Mouse (Mus musculus) adrenal gland, postnatal 14 days (tissue): ENCODE results near the gene Zfp382. TPM values are rescaled to one million over a fixed set of nuclear protein-coding genes. Genes with fewer than 3 reads are reported as not detected.
"Not testable (repeated sequence)": the region's sequence is repeated elsewhere in the genome, so short reads cannot be mapped to it uniquely, and the experiment has no call there.

Experiments
- DNase-seq: peaks from one replicate; pipeline ENCODE4 v3.0.0; 2021; ENCODE audit warnings: mixed read lengths
- long read RNA-seq, 2 experiments: library from polyadenylated mRNA; stranded (forward); transcript quantifications; one replicate each; pipeline ENCODE4 v2.0.0; 2021
- total RNA-seq: library from RNA; stranded (reverse); gene quantifications from 2 replicates; pipeline ENCODE4 v1.2.3, GENCODE M21; 2021

Gene Zfp382
- total RNA-seq, result 3.9 and 5.7 TPM in 2 replicates
- long read RNA-seq, experiment 1, partial matches to known transcripts, result 0 of 1 reads
- long read RNA-seq, experiment 1, other reads (novel, unspliced or antisense), result 1 of 1 reads
- long read RNA-seq, experiment 2, partial matches to known transcripts, result 1 of 2 reads
- long read RNA-seq, experiment 2, other reads (novel, unspliced or antisense), result 1 of 2 reads

DNA sequence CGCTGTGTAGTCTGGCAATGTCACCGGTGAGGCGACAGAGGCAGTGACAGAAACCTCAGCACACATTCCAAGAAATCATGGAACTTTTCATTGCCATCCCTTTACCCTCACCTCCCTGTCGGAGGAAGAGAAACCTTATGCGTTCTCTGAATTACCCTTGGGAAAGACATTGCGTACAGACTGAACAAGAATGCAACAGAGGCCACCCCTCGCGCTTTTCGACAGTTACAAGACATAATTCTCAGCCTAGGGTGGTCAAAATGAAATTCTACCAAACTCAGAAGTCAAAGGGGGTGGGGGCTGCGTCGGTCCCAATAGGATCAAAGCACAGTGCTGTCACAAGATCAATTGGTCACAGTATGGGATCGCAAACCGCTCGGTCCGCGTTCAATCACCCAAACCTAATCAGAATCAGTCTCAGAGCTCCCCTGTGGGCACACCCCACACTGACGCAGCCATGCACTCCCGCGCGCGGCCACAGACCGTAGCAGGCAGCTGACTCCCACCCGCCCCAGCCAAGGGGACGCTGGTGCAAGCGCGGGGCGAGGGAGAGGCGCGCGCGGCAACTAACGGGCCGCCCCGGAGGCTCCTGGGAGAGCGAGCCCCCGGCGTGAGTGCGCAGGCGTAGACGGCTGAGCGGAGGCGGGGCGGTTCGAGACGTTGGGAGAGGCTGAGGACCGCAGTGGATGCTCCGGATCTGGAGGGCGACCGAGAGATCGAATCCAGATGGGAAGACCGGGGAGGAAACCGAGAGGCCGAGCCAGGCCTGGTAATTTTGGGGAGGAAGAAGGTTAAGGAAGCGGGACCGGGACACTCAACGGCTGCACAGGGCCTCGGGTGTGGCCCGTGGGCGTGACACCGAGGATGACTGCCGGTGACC lies at the start of gene Zfp382:
Gene Zfp382, plus strand, starts transcription at position 635 of the 880 bp plus-strand sequence.
- DNase-seq, result peak; percentile 96

DNA sequence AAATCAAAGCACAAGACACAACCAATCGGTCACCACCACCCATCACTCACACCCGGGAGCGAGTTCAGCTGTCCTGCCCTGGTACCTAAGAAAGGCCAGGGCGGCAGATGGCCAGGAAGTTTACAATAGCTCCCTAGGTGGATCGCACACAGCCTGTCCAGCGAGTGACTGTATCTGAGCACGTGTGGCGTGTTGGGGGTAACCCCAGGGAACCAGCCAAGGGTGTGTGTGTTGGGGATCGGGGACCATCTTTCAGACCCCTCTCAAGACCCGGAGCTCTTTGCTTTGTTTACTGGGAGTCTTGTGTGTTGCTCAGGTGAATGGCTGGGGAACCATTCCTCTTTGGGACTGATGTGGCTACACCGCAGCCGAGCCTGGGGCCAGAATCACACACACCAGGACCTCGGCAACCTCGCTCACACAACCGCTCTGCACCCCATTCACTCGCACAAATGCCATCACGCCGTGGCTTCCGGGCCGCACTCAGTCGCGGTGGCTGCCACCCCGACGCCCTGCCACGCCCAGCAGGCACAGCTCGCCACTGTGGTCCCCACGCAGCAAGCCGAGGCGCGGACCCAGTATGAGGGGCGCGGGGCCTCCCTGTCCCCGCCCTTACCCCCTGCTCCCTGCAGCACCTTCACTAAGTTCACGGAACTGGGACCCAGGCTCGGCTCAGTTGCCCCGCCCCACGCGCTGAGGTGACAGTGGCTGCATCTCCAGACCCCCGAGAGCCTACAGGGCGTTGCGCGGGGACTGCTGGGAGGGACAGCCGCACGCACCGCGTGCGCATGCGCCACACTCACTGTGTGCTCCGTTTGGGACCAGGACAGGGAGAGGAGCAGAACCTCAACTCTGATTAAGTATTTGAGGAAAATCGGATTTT lies 49.4 kb upstream of the Zfp382 start, which contains the start of gene Zfp82:
Gene Zfp82, minus strand, starts transcription at position 755 of the 883 bp plus-strand sequence.
- DNase-seq, result peak; percentile 90

DNA sequence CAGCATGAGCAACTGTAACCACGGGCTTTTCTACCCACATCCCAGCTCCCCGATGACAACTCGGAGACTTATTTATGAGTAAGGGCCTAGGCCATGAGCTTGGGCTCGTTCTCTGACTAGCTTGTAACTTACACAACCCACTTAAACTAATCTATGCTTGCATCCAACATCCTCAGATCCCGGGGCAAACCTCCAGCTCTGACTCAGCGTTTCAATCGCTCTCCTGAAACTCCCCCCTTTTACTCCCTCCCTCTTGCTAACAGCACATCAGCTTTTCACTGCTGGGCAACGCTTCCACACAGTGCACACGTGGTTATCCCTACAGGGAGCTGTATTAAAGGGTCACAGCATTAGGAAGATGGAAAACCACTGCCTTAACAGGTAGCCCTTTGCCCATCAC lies 35.2 kb upstream of the Zfp382 start:
- DNase-seq, result no peak

- DNase-seq, result no peak
Measured at GRCm38 (mm10) chr7:30089405-30089804, 32.3 kb upstream of the Zfp382 start.

- peak; percentile 96 for DNase-seq
Measured at GRCm38 (mm10) chr7:30090092-30090969, 31.4 kb upstream of the Zfp382 start, which contains the start of the genes Gm26920 and Zfp566. Gene Gm26920 (minus strand): TSS chr7:30090410. Gene Zfp566 (minus strand): TSS chr7:30090527.

GRCm38 (mm10) chr7:30090970-30091585 lies 30.7 kb upstream of the Zfp382 start:
- peak; percentile 20 for DNase-seq

GRCm38 (mm10) chr7:30092666-30093065 lies 29.1 kb upstream of the Zfp382 start:
- DNase-seq, result no peak

DNA sequence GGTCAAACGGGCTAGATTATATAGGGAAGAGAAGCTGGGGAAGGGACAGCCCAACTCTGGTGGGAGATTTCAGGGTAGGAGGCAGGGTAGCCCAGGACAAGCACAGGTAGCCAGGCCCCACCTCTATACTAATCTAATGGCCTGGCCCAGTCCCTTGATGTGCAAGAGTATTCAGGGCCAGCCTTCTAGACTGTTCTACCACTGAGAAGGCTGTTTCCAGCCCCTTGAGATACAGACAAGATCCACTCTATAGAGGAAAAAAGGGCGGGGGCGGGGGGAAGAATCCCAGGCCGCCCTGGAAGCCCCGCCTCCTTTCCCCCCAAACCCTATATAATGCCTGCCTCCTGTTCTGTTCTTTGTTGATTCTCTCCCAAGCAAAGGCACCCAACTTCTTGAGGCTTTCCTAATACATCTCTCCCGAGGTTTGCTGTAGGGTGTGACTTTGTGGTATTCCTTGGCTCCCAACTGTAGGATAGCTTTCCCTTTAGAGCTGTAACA lies 27.8 kb upstream of the Zfp382 start:
- no peak for DNase-seq

GRCm38 (mm10) chr7:30094646-30095429 lies 26.9 kb upstream of the Zfp382 start, which contains the start of gene Zfp260:
Gene Zfp260 (plus strand): TSS chr7:30094777.
- DNase-seq, result peak; percentile 91

DNA sequence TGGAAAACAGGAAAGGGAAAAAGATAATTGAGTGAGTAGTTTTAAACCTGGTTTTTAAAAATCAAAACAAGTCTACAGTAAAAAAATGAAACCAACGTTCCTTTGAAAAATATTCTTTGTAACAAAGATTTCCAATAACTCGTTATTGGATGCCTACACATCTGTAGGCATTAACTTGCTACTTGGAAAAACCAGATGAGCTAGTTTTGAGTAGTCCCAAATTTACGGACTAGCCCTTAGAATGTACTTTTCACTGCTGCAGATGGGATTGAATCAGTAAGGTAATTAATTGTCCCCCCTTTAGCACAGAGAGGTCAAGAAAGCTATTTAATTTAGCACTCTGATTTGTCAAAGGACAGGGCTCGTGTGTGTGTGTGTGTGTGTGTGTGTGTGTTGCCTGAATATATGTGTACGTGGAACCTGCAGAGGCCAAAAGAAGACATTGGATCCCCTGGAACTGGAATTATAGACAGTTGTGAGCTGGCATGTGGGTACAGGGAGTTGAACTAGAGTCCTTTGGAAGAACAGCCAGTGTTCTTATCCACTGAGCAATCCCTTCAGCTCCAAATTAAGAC lies 26.1 kb upstream of the Zfp382 start:
- peak; percentile 9 for DNase-seq

GRCm38 (mm10) chr7:30099297-30099696 lies 22.4 kb upstream of the Zfp382 start:
- peak; percentile 14 for DNase-seq

DNA sequence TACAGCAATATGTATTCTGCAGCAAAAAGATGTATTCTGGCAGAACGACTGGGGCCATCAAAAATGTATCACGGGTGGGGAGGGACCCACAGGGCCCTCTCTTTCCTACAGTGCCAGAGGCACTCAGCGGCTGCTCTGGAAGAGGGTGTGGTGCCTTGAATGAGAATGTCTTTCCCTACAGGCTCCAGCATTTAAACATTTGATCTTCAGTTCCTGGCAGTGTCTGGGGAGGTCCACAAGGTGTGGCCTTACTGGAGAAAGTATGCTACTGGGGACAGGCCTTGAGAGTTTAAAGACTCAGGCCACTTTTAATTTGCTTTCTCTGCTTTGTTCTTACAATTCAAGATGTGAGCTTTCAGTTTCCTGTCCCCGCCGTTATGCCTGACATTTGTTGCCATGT lies 5.7 kb upstream of the Zfp382 start:
- no peak for DNase-seq

DNA sequence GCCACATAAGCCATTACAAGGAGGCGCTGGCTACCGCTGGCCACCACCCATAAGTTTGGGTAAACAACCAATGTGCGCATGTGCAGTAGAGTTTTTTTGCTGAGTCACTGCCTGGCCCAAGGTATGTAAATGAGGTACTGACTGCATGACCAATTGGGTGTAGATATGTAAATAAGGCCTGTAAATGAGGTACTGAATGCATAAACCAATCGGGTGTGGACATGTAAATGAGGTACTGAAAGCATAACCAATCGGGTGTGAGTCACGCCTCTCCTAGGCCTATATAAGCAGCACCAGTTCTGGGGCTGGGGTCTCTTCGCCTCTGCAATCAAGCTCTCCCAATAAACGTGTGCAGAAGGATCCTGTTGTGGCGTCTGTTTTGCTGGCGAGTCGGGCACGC lies 3.8 kb upstream of the Zfp382 start:
- not testable (repeated sequence) for DNase-seq

DNA sequence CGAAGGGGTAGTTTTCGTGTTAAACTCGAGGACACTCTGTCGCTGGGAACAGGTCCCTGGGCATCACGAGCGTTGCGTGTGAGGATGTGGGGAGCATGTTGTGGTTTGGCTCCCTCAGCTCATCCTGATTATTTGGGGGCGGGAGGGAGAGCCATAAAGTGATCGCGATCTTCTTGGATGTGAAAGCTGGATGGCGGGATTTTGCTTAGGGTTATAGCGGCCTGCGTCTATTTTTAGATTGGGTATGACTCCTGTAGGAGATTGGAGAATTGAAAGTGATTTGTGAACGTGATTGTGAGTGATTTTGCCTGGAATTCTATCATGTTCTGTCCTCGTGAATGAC lies 417 bp downstream of the Zfp382 start:
- no peak for DNase-seq

- DNase-seq, result no peak
Measured at GRCm38 (mm10) chr7:30129900-30130299, 8.2 kb downstream of the Zfp382 start.

- no peak for DNase-seq
Measured at GRCm38 (mm10) chr7:30132396-30132795, 10.7 kb downstream of the Zfp382 start.

DNA sequence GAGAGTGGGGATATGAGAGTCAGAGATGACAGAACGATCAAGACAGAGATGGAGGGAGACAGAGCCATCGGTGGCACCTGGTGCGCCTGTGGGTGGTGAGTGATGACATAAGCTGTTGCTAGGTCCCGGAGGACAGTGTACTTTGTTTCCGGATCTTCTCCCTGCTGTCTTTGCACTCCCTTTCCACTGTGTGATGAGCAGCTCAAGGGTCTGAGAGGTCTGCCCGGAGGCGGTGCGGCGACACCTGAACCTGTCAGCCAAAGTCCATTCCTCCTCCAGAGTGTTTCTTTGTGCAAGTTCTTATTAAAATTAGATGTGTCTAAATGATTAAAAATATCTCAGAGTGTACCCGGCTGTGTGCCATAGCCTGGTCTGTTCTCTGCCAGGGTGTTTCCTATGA lies 15.1 kb downstream of the Zfp382 start:
- no peak for DNase-seq

DNA sequence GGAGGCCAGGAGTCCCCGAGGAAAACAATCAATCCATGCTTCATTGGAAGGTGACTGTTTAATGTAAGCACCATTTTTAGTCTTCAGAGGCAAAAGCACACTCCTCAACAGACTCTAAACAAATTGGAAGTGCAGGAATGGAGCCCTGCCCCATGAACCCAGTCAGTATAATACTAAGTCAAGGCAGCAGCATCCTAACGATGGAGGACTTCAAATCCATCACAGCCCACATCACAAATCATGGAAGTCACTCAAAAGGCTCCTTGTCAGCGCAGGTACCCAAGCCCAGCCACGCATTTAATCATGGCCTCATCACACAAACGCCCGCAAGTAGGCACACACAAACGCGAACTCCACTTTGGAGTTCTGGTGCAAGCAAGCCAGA lies 21.4 kb downstream of the Zfp382 start:
- no peak for DNase-seq

DNA sequence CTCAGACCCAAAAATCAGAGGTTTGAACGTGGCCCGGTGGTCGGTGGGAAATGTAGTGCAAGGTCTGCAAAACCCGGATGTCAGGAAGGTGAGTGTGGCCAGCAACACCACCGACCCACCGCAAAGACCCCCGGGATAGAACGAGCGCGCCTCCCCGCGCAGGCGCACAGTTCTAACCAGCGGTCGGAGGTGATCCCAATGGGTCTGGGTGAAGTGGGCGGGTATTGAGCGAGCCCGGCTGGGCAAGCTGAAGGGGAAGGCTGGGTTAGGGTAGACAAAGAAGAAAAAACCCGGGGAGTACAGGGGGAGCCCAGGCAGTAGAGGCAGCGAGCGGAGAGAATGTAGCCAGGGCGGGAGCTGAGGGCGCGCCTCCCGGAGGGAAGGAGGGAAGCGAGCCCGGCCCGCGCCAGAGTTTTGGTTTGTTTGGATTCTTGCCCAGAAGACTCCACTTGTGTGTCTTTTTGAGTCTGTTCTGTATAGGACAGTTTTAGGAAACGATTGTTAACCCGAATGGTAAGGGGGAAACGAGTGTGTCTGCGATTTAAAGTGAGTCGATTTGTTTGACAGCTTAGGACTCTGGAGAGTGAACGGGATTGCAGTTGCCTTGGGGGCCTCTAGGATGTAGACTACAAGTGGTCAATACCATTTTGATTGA lies 21.9 kb downstream of the Zfp382 start:
- peak; percentile 80 for DNase-seq
